Mouse (Mus musculus) hindbrain, embryonic 11.5 days (tissue): ENCODE measurements around the gene Ralgps1. TPM values are rescaled to one million over a fixed set of nuclear protein-coding genes. Genes with fewer than 3 reads are reported as not detected.

Experiments
- ATAC-seq: fragments of 200-750 bp; cut with Nextera tagmentation; 2 replicates; pipeline ENCODE4 v1.8.0; 2017; ENCODE audit warnings: mild to moderate bottlenecking, moderate TSS enrichment, moderate library complexity; ENCODE audit not compliant: low FRiP score
- DNase-seq: peaks from one replicate; pipeline ENCODE4 v3.0.0-alpha.2; 2015; ENCODE audit warnings: low spot score
- H3K27ac ChIP-seq: fragments of 300-500 bp; sonication (generic); 2 replicates; pipeline ENCODE4 v1.5.1; 2014; ENCODE audit warnings: mild to moderate bottlenecking, low read depth, low read length
- H3K27me3 ChIP-seq: fragments of 300-500 bp; sonication (generic); 2 replicates; pipeline ENCODE4 v1.6.1; 2014; ENCODE audit warnings: mild to moderate bottlenecking, low read length, moderate library complexity, mixed read lengths; ENCODE audit not compliant: control insufficient read depth, insufficient read depth
- H3K36me3 ChIP-seq: fragments of 300-500 bp; sonication (generic); 2 replicates; pipeline ENCODE4 v1.6.1; 2014; ENCODE audit warnings: mild to moderate bottlenecking, low read length, moderate library complexity, mixed read lengths; ENCODE audit not compliant: control insufficient read depth, insufficient read depth
- H3K4me1 ChIP-seq: fragments of 300-500 bp; sonication (generic); replicated peaks from 2 replicates; pipeline ENCODE4 v1.6.1; 2014; ENCODE audit warnings: low read length, mixed read lengths; ENCODE audit not compliant: control insufficient read depth, insufficient read depth
- H3K4me2 ChIP-seq: fragments of 300-500 bp; sonication (generic); replicated peaks from 2 replicates; pipeline ENCODE4 v1.6.1; 2014; ENCODE audit warnings: mild to moderate bottlenecking, low read depth, low read length
- H3K4me3 ChIP-seq: fragments of 300-500 bp; sonication (generic); 2 replicates; pipeline ENCODE4 v1.5.1; 2014; ENCODE audit warnings: low read depth, low read length
- H3K9ac ChIP-seq: fragments of 300-500 bp; sonication (generic); 2 replicates; pipeline ENCODE4 v1.6.1; 2014; ENCODE audit warnings: low read depth, low read length
- H3K9me3 ChIP-seq: fragments of 300-500 bp; sonication (generic); 2 replicates; pipeline ENCODE4 v1.6.1; 2016; ENCODE audit warnings: low read length; ENCODE audit not compliant: control insufficient read depth
- WGBS: fragments of 180-500 bp; shearing (Covaris S2); extraction: QIAGEN DNeasy Blood & Tissue Kit; methylation state at CpG from one replicate; pipeline ENCODE4 v1.1.7; 2014; 5-methylcytosine and 5-hydroxymethylcytosine counted together
- polyA plus RNA-seq: library from polyadenylated mRNA; unstranded; fragments of >200 nt; fragmentation: Nextera tagmentation; extraction: Ambion mirVana; gene quantifications from 2 replicates; pipeline ENCODE4 v1.2.1, GENCODE M21; 2014

The Ralgps1 gene
- polyA plus RNA-seq, 1 experiment from 2014 or later: 20.6 TPM

- Histone ChIP-seq H3K27ac (no peak overlapping the region), H3K4me2 (no peak overlapping the region), H3K36me3 (no peaks in the 10 kb centered on the region), H3K4me1 (peaks cover 7% of the 10 kb centered on the region), H3K27me3 (peaks cover 3% of the 10 kb centered on the region; the same call in 1 of the 2 replicates), H3K4me3 (no peak overlapping the region), H3K9ac (no peak overlapping the region), H3K9me3 (no peaks in the 10 kb centered on the region)
- 85% methylated on average over 2 of the region's 2 CpGs for WGBS
- DNase-seq (no peak), ATAC-seq (no peak)
These were observed 50.3 kb downstream of the Ralgps1 start for GRCm38 (mm10) chr2:33321031-33321430.

GRCm38 (mm10) chr2:33320568-33320967 lies 50.7 kb downstream of the Ralgps1 start:
- DNase-seq (no peak), ATAC-seq (no peak)
- H3K4me1 ChIP-seq: peaks cover 7% of the 10 kb centered on the region
- no peak overlapping the region for H3K4me2 ChIP-seq
- peaks cover 1% of the 10 kb centered on the region; the same call in 1 of the 2 replicates for H3K27me3 ChIP-seq
- no peaks in the 10 kb centered on the region for H3K36me3 ChIP-seq
- 76% methylated on average over 3 of the region's 3 CpGs for WGBS
- no peak overlapping the region for H3K27ac ChIP-seq
- H3K9ac ChIP-seq: no peak overlapping the region
- no peak overlapping the region for H3K4me3 ChIP-seq
- H3K9me3 ChIP-seq: no peaks in the 10 kb centered on the region

DNA sequence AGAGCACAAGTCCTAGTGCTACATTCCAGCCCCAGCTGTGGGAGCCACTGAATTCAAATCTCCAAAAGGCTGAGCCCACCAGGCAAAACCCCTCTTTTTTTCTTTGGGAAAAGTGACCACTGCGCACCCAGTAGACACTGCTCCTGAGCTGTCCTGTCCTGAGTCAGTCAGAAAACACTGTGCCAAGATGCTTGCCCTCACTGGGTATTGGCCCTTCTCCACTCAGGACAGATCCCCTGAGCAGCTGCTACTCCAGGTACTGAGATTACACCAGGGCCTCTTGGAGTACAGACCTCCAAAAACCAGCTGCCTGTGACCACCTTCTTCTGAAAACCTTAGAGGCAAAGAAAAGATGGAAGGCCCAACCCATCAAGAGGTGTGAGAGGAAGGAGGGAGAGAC lies 51.4 kb downstream of the Ralgps1 start:
- no peak overlapping the region for H3K4me2 ChIP-seq
- no peak for DNase-seq
- H3K9ac ChIP-seq: no peak overlapping the region
- H3K27ac ChIP-seq: no peak overlapping the region
- no peak for ATAC-seq
- H3K27me3 ChIP-seq: no peaks in the 10 kb centered on the region; the same call in 1 of the 2 replicates
- H3K4me1 ChIP-seq: peaks cover 7% of the 10 kb centered on the region
- H3K9me3 ChIP-seq: no peaks in the 10 kb centered on the region
- WGBS: 96% methylated on average over 1 of the region's 1 CpGs
- H3K36me3 ChIP-seq: no peaks in the 10 kb centered on the region
- H3K4me3 ChIP-seq: no peak overlapping the region

DNA sequence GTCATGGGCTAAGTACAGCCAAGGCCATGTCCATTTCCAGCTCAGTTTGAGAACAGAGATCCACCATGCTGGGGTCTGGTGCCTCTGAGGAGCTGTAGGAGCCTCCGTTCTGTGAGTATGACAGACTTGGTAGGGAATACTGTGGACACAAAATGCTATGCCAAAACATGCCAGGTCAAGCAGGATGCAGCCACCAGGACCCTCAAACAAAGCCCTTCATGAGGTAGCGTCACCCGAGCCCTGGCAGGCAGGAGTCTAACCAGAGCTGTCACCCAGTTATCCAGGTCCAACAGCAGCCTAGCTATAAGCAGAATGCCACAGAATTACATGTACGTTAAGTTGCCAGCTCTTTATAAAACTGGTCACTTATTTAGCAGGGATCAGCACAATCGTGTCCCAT lies 51.8 kb downstream of the Ralgps1 start:
- Histone ChIP-seq H3K4me1 (peaks cover 7% of the 10 kb centered on the region), H3K9me3 (no peaks in the 10 kb centered on the region), H3K4me3 (no peak overlapping the region), H3K36me3 (no peaks in the 10 kb centered on the region), H3K9ac (no peak overlapping the region), H3K4me2 (no peak overlapping the region), H3K27me3 (no peaks in the 10 kb centered on the region; the same call in 1 of the 2 replicates), H3K27ac (no peak overlapping the region)
- DNase-seq (no peak), ATAC-seq (no peak)
- WGBS: 91% methylated on average over 5 of the region's 5 CpGs

DNA sequence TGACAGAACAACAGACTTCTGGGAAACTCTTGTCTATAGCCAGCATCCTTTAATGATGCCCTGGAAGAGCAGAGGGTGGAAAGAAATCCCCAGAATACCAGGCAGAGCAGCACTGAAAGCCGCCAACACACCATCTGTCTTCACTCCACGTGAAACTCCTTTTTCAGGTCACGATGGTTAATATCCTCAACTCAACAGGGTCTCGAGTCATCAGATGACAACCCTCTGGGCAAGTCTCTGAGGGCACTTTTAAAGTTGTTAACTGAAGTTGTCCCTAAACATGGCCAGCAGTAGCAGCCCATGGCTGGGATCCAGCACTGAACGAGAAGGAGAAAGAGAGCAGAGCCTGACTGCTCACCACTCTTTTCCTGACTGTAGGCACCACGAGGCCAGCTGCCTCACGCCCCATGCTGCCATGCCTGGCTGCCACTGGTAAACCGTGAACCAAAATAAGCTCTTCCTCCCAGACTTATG lies 52.8 kb downstream of the Ralgps1 start:
- ATAC-seq: no peak
- no peak overlapping the region for H3K27ac ChIP-seq
- no peak overlapping the region for H3K4me3 ChIP-seq
- 72% methylated on average over 8 of the region's 8 CpGs for WGBS
- peaks cover 7% of the 10 kb centered on the region for H3K4me1 ChIP-seq
- no peak overlapping the region for H3K9ac ChIP-seq
- DNase-seq: no peak
- no peaks in the 10 kb centered on the region for H3K36me3 ChIP-seq
- H3K4me2 ChIP-seq: no peak overlapping the region
- H3K27me3 ChIP-seq: no peaks in the 10 kb centered on the region; the same call in 1 of the 2 replicates
- H3K9me3 ChIP-seq: no peaks in the 10 kb centered on the region

DNA sequence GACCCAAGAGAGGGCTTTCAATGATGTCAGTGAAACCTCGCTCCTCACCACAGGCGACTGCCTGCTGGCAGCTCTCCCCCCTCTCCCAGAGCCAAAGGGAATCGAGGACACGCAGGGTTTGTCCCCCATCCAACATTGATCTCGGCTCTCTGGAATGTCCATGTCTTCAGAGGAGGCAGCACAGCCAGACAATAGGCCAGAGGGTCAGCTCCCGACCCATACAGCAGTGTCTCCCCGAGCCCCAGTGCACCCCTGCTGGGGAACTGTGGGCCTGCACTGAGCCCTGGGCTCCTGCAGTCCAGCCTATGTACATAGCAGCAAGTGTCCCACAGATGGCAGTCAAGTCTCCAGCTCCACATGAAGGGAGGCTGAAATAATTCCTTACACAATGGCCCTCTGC lies 54.8 kb downstream of the Ralgps1 start:
- Histone ChIP-seq H3K27me3 (no peaks in the 10 kb centered on the region; the same call in 1 of the 2 replicates), H3K27ac (no peak overlapping the region), H3K4me1 (peaks cover 7% of the 10 kb centered on the region), H3K4me3 (no peak overlapping the region), H3K9me3 (no peaks in the 10 kb centered on the region), H3K9ac (no peak overlapping the region; the same call in 1 of the 2 replicates), H3K4me2 (no peak overlapping the region), H3K36me3 (no peaks in the 10 kb centered on the region)
- DNase-seq (peak; percentile 83), ATAC-seq (peak; percentile 91)
- WGBS: 14% methylated on average over 7 of the region's 7 CpGs

DNA sequence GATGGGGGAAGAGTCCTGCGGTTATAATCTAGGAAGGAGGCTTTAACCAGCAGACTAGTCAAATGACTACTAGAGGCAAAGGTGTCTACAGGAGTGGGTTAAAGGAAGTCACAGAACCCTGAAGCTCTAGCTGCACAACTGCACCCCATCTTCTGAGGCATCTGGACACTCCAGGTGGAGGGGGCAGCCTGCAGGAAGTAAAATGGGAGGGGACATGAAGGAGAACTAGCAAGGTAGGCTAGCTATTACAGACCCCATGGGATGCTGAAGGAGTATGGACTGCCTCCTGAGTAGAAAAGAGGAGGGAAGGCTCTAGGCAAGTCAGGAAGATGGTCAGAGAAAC lies 55.3 kb downstream of the Ralgps1 start:
- Histone ChIP-seq H3K36me3 (no peaks in the 10 kb centered on the region), H3K27ac (no peak overlapping the region), H3K4me3 (no peak overlapping the region), H3K9me3 (no peaks in the 10 kb centered on the region), H3K4me2 (no peak overlapping the region), H3K9ac (no peak overlapping the region), H3K4me1 (peaks cover 7% of the 10 kb centered on the region), H3K27me3 (no peaks in the 10 kb centered on the region; the same call in 1 of the 2 replicates)
- ATAC-seq (no peak), DNase-seq (no peak)
- 94% methylated on average over 1 of the region's 1 CpGs for WGBS

GRCm38 (mm10) chr2:33315233-33316062 lies 55.8 kb downstream of the Ralgps1 start:
- no peak overlapping the region for H3K4me2 ChIP-seq
- H3K4me3 ChIP-seq: no peak overlapping the region
- 87% methylated on average over 4 of the region's 4 CpGs for WGBS
- H3K4me1 ChIP-seq: peaks cover 7% of the 10 kb centered on the region
- DNase-seq (no peak), ATAC-seq (no peak)
- no peak overlapping the region for H3K27ac ChIP-seq
- H3K27me3 ChIP-seq: no peaks in the 10 kb centered on the region; the same call in 1 of the 2 replicates
- no peaks in the 10 kb centered on the region for H3K36me3 ChIP-seq
- H3K9me3 ChIP-seq: no peaks in the 10 kb centered on the region
- H3K9ac ChIP-seq: no peak overlapping the region

GRCm38 (mm10) chr2:33309426-33309825 lies 61.9 kb downstream of the Ralgps1 start:
- Histone ChIP-seq H3K4me1 (no peaks in the 10 kb centered on the region), H3K36me3 (no peaks in the 10 kb centered on the region), H3K27ac (no peak overlapping the region), H3K27me3 (no peaks in the 10 kb centered on the region), H3K4me2 (no peak overlapping the region), H3K4me3 (no peak overlapping the region), H3K9me3 (no peaks in the 10 kb centered on the region), H3K9ac (no peak overlapping the region)
- ATAC-seq (no peak), DNase-seq (no peak)
- WGBS: 91% methylated on average over 9 of the region's 9 CpGs
